Mouse (Mus musculus) CH12.LX (cell line): ENCODE measurements around the gene Dct. TPM values are rescaled to one million over a fixed set of nuclear protein-coding genes. Genes with fewer than 3 reads are reported as not detected.

Source experiments
- DNase-seq: peaks from one replicate; pipeline ENCODE4 v3.0.0-alpha.2; 2013; ENCODE audit errors: extremely low read depth
- H3K27ac ChIP-seq: 2 replicates; pipeline ENCODE4 v1.5.1; 2012; ENCODE audit warnings: low read depth, mild to moderate bottlenecking, control low read depth, moderate library complexity; ENCODE audit not compliant: insufficient read depth
- H3K27me3 ChIP-seq: replicated peaks from 2 replicates; pipeline ENCODE3; 2012; ENCODE audit warnings: inconsistent platforms
- H3K36me3 ChIP-seq, 2 experiments: replicated peaks in 1 of 2; 2 replicates each; pipeline versions ENCODE3 to v1.6.1; 2012; ENCODE audit warnings: inconsistent platforms in 1 of 2, low read length in 1 of 2, mild to moderate bottlenecking in 1 of 2, mixed read lengths in 1 of 2, moderate library complexity in 1 of 2; ENCODE audit not compliant: control insufficient read depth in 1 of 2, insufficient read depth in 1 of 2
- H3K4me1 ChIP-seq, 2 experiments: 2 replicates each; pipeline ENCODE4 v1.6.1; 2012; ENCODE audit warnings: inconsistent platforms in 1 of 2, moderate library complexity in 1 of 2; ENCODE audit not compliant: insufficient read depth in 2 of 2, control insufficient read depth in 1 of 2
- H3K4me2 ChIP-seq: 2 replicates; pipeline ENCODE4 v1.6.1; 2012; ENCODE audit warnings: low read depth, mild to moderate bottlenecking, control low read depth; ENCODE audit not compliant: poor library complexity, insufficient read depth, severe bottlenecking
- H3K4me3 ChIP-seq, 3 experiments: fragments of 150-350 bp in 1 of 3; sonication (generic) in 1 of 3; replicated peaks in 1 of 3; 2 replicates each; pipeline versions ENCODE3 to v1.5.1; 2011 to 2012; ENCODE audit warnings: low read depth in 2 of 3, low read length in 2 of 3, mild to moderate bottlenecking in 2 of 3, moderate library complexity in 2 of 3, control low read depth in 1 of 3, improper control_type of control experiment in 1 of 3, inconsistent platforms in 1 of 3, mixed read lengths in 1 of 3; ENCODE audit not compliant: poor library complexity in 1 of 3
- H3K79me2 ChIP-seq: replicated peaks from 2 replicates; pipeline ENCODE4 v1.6.1; 2012; ENCODE audit warnings: mild to moderate bottlenecking, moderate library complexity; ENCODE audit not compliant: control insufficient read depth, poor library complexity, insufficient read depth, severe bottlenecking; ENCODE audit errors: extremely low read depth
- H3K9ac ChIP-seq: 2 replicates; pipeline ENCODE4 v1.6.1; 2012; ENCODE audit warnings: low read depth, mild to moderate bottlenecking, control low read depth, moderate library complexity; ENCODE audit not compliant: insufficient read depth
- H3K9me3 ChIP-seq: replicated peaks from 2 replicates; pipeline ENCODE3; 2012; ENCODE audit warnings: low read length, inconsistent platforms, mixed read lengths
- CHD2 ChIP-seq: IDR thresholded peaks from 2 replicates; pipeline ENCODE4 v1.6.1; 2011; ENCODE audit warnings: low read length, improper control_type of control experiment
- E2F4 ChIP-seq: IDR thresholded peaks from 2 replicates; pipeline ENCODE4 v1.6.1; 2011; ENCODE audit warnings: low read depth, low read length, improper control_type of control experiment; ENCODE audit not compliant: insufficient replicate concordance
- ELF1 ChIP-seq: IDR thresholded peaks from 2 replicates; pipeline ENCODE4 v1.6.1; 2014; ENCODE audit warnings: low read depth, mild to moderate bottlenecking, inconsistent platforms, low read length, improper control_type of control experiment
- KAT2A ChIP-seq: IDR thresholded peaks from 2 replicates; pipeline ENCODE4 v1.6.1; 2012; ENCODE audit warnings: low read length, improper control_type of control experiment, inconsistent platforms; ENCODE audit not compliant: insufficient replicate concordance
- MAX ChIP-seq: IDR thresholded peaks from 2 replicates; pipeline ENCODE4 v1.6.1; 2011; ENCODE audit warnings: low read length, improper control_type of control experiment
- MXI1 ChIP-seq: IDR thresholded peaks from 2 replicates; pipeline ENCODE4 v1.6.1; 2011; ENCODE audit warnings: mild to moderate bottlenecking, low read depth, low read length, improper control_type of control experiment
- RCOR1 ChIP-seq: conservative IDR thresholded peaks from 2 replicates; pipeline ENCODE4 v1.6.1; 2012; ENCODE audit warnings: low read depth, mild to moderate bottlenecking, inconsistent platforms, low read length, improper control_type of control experiment
- TBP ChIP-seq: conservative IDR thresholded peaks from 2 replicates; pipeline ENCODE4 v1.6.1; 2011; ENCODE audit warnings: low read depth, low read length, improper control_type of control experiment
- TCF12 ChIP-seq: IDR thresholded peaks from 2 replicates; pipeline ENCODE4 v1.6.1; 2014; ENCODE audit warnings: low read depth, mild to moderate bottlenecking, inconsistent platforms, low read length, improper control_type of control experiment
- USF1 ChIP-seq: IDR thresholded peaks from 2 replicates; pipeline ENCODE4 v1.6.1; 2014; ENCODE audit warnings: low read depth, mild to moderate bottlenecking, inconsistent platforms, low read length, improper control_type of control experiment
- ZNF384 ChIP-seq: IDR thresholded peaks from 2 replicates; pipeline ENCODE4 v1.6.1; 2012; ENCODE audit warnings: low read depth, low read length, improper control_type of control experiment, inconsistent platforms
- dilution Hi-C: fragments of 300-500 bp; cut with MboI; formaldehyde crosslinking; loops from 2 replicates; pipeline ENCODE4 v1.14.3; 2020; ENCODE audit warnings: low sequenced_read_pairs; ENCODE audit not compliant: extremely low pct_unique_long_range_greater_than_20kb, extremely low pct_ligation_motif_present
- in situ Hi-C: fragments of 300-500 bp; cut with MboI; formaldehyde crosslinking; loops from 3 replicates; pipeline ENCODE4 v1.14.3; 2019; ENCODE audit warnings: low sequenced_read_pairs, low pct_ligation_motif_present, low pct_unique_long_range_greater_than_20kb, mixed read lengths
- polyA plus RNA-seq: library from polyadenylated mRNA; unstranded; fragments of >175 nt; gene quantifications from 2 replicates; pipeline ENCODE4 v1.2.1, GENCODE M21; 2012; ENCODE audit warnings: low read depth; ENCODE audit not compliant: insufficient read length
- total RNA-seq, 2 experiments: library from RNA; depleted of rRNA; stranded (reverse); fragments of 300-350 nt in 1 of 2; fragments of >200 nt in 1 of 2; gene quantifications; 2 replicates each; pipeline ENCODE4 v1.2.3; 2012 to 2014

Dct gene
- total and polyA plus RNA-seq, 3 experiments, result 0.34 TPM; not detected in 2

DNA sequence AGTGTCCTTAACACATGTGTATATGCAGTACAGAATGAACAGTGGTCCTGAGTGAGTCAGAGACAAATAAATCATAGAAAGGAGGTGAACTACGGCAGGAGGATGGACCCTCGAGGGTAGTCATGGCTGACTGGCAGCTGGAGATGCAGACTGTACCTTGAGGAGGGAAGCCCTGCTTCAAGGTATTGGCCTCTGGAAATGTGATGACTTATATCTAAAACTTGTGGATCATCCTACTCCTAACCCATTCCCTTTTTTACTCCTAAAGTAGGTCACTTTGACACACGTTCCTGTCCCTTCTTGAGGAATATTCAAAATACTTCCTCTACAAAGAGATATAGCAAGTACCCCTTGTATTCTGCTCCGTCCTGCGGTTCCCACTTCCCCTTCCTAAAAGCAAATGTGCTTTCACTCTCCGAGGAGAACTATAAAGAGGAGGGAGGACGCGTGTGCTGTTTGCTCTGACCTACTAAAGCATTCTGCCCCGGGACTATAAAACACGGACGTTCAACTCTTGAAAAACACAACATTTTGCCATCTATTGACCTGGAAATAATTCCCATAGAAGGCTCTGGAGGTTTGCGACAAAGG, 2.3 kb downstream of the Dct start (continued):
- TF ChIP-seq CHD2 (peak; percentile 29; the same call in 1 of the 2 replicates), RCOR1 (peak; percentile 70), USF1 (no peak), ELF1 (0 out of 2 replicates have a peak, but pooled peaks have one; percentile 11), MAX (peak; percentile 74; the same call in 1 of the 2 replicates), MXI1 (no peak), E2F4 (no peak)

DNA sequence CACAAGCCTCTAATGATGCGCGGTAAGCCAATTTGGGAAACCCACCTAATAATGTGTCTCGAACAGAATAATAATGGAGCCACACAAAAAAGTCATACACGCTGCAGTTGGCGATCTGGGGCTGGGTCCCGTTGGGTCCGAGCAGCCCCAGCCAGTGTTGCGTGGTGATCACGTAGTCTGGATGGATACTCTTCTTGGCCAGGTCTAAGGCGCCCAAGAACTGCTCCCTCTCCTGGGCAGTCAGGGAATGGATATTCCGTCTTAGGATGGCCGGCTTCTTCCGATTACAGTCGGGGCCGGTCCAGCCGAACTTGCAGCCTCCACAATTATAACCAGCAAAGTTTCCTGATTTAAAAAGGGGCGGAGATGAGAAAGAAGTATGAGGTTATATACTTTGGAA, 9.1 kb downstream of the Dct start:
- no peak for DNase-seq
- no peak overlapping the region for H3K4me3 ChIP-seq
- no peaks in the 10 kb centered on the region for H3K36me3 ChIP-seq
- H3K27ac ChIP-seq, result no peak overlapping the region
- no peaks in the 10 kb centered on the region for H3K9me3 ChIP-seq
- H3K79me2 ChIP-seq, result no peaks in the 10 kb centered on the region
- no peak overlapping the region for H3K9ac ChIP-seq
- H3K27me3 ChIP-seq, result peaks cover 41% of the 10 kb centered on the region
- H3K4me1 ChIP-seq, result no peaks in the 10 kb centered on the region
- dilution Hi-C loops (no loop called here), in situ Hi-C loops (no loop called here)
- no peak overlapping the region for H3K4me2 ChIP-seq
- no peak for TF ChIP-seq TCF12
- no peak for TF ChIP-seq KAT2A
- TF ChIP-seq, all 38 proteins: peak for 0

DNA sequence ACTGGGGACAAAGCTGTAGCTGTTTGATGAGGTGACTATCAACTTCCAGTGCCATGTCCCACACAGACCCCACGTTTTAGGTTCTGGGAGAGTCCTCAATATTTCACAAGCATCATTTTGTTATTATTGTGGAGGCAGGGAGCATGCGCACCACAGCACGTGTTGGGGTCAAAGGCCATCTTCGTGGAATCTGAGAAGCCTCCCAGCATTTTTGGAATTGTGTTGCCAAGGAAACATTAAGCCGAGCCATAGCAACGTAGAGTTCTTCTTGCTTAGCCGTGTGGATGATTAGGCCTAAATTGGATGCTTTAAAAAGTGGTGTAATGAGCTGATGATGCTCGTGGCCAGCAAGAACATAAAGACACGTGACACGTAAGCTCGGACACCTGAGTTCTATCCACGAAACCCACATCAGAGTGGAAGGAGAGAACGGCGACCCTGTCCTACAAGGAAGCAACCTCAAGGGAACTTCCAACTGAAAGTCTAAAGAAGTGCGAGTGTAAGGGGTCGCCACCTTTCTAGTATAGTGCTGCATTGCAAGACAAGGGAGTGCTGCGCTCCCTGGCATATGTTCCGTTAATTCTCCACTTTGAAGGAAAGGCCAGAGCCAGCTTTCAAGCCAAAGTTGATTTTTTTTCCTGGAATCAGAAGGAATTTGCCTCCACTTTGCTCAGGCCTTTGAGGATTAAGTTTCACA, 9.8 kb downstream of the Dct start:
- dilution Hi-C loops, result no loop called here
- H3K9ac ChIP-seq, result no peak overlapping the region
- no peaks in the 10 kb centered on the region for H3K4me1 ChIP-seq
- no peak for DNase-seq
- H3K4me3 ChIP-seq, result no peak overlapping the region
- no peak overlapping the region for H3K27ac ChIP-seq
- no peak overlapping the region for H3K4me2 ChIP-seq
- TF ChIP-seq TBP (no peak), ZNF384 (no peak)
- H3K36me3 ChIP-seq, result no peaks in the 10 kb centered on the region
- no peaks in the 10 kb centered on the region for H3K9me3 ChIP-seq
- H3K79me2 ChIP-seq, result no peaks in the 10 kb centered on the region
- in situ Hi-C loops, result no loop called here
- H3K27me3 ChIP-seq, result peaks cover 35% of the 10 kb centered on the region
